Mouse (Mus musculus) CH12F3 (cell line): ENCODE results near the gene Tc2n.
"Not testable (repeated sequence)": the region's sequence is repeated elsewhere in the genome, so short reads cannot be mapped to it uniquely, and the experiment has no call there.

Source experiments
- in situ Hi-C: fragments of 300-500 bp; cut with MboI; formaldehyde crosslinking; loops from 2 replicates; pipeline ENCODE4 v1.14.3; 2020; ENCODE audit warnings: low sequenced_read_pairs

Gene Tc2n

GRCm38 (mm10) chr12:101718054-101718754 lies at the start of gene Tc2n:
Gene Tc2n (minus strand): TSS chr12:101718523.
- in situ Hi-C loops, result no loop called here

- in situ Hi-C loops, result no loop called here
Measured at GRCm38 (mm10) chr12:101767306-101768053, 49.2 kb upstream of the Tc2n start.

- in situ Hi-C loops, result no loop called here
Measured at GRCm38 (mm10) chr12:101766228-101766852, 48.0 kb upstream of the Tc2n start.

GRCm38 (mm10) chr12:101764870-101765269 lies 46.5 kb upstream of the Tc2n start:
- in situ Hi-C loops, result no loop called here

GRCm38 (mm10) chr12:101763065-101763464 lies 44.7 kb upstream of the Tc2n start:
- in situ Hi-C loops, result no loop called here

- in situ Hi-C loops, result no loop called here
Measured at GRCm38 (mm10) chr12:101762054-101762453, 43.7 kb upstream of the Tc2n start.

- in situ Hi-C loops, result no loop called here
Measured at GRCm38 (mm10) chr12:101759440-101760045, 41.2 kb upstream of the Tc2n start.

GRCm38 (mm10) chr12:101758698-101759097 lies 40.4 kb upstream of the Tc2n start:
- in situ Hi-C loops, result no loop called here

GRCm38 (mm10) chr12:101742375-101742774 lies 24.1 kb upstream of the Tc2n start:
- in situ Hi-C loops, result no loop called here

GRCm38 (mm10) chr12:101740486-101740885 lies 22.2 kb upstream of the Tc2n start:
- in situ Hi-C loops, result no loop called here

GRCm38 (mm10) chr12:101740045-101740444 lies 21.7 kb upstream of the Tc2n start:
- in situ Hi-C loops, result no loop called here

GRCm38 (mm10) chr12:101718755-101719150 lies 430 bp upstream of the Tc2n start:
- in situ Hi-C loops, result no loop called here

GRCm38 (mm10) chr12:101699176-101699575 lies 19.1 kb downstream of the Tc2n start:
- in situ Hi-C loops, result no loop called here

- in situ Hi-C loops, result no loop called here
Measured at GRCm38 (mm10) chr12:101696521-101696920, 21.8 kb downstream of the Tc2n start.

- in situ Hi-C loops, result no loop called here
Measured at GRCm38 (mm10) chr12:101680538-101680937, 37.8 kb downstream of the Tc2n start.

- in situ Hi-C loops, result no loop called here
Measured at GRCm38 (mm10) chr12:101667502-101667901, 50.8 kb downstream of the Tc2n start.

GRCm38 (mm10) chr12:101633137-101633536 lies 85.2 kb downstream of the Tc2n start:
- in situ Hi-C loops, result no loop called here

GRCm38 (mm10) chr12:101606622-101607021 lies 111.7 kb downstream of the Tc2n start:
- in situ Hi-C loops, result not testable (repeated sequence)
